Mouse (Mus musculus) gonadal fat pad, adult 2 months (tissue): ENCODE results near the gene Nek9. TPM values are rescaled to one million over a fixed set of nuclear protein-coding genes. Genes with fewer than 3 reads are reported as not detected.

Experiments used
- DNase-seq: peaks from one replicate; pipeline ENCODE4 v3.0.0-alpha.2; 2012; ENCODE audit warnings: low read depth
- polyA plus RNA-seq: library from polyadenylated mRNA; depleted of rRNA; stranded (reverse); fragments of >200 nt; gene quantifications from 2 replicates; pipeline ENCODE4 v1.2.3, GENCODE M21; 2012; rRNA removed

The Nek9 gene
- polyA plus RNA-seq, 1 experiment, result 36.4 TPM

- no peak for DNase-seq
These were observed 74.6 kb downstream of the Nek9 start for GRCm38 (mm10) chr12:85264531-85264930.

- DNase-seq, result no peak
These were observed 76.0 kb downstream of the Nek9 start for GRCm38 (mm10) chr12:85263190-85263589.

DNA sequence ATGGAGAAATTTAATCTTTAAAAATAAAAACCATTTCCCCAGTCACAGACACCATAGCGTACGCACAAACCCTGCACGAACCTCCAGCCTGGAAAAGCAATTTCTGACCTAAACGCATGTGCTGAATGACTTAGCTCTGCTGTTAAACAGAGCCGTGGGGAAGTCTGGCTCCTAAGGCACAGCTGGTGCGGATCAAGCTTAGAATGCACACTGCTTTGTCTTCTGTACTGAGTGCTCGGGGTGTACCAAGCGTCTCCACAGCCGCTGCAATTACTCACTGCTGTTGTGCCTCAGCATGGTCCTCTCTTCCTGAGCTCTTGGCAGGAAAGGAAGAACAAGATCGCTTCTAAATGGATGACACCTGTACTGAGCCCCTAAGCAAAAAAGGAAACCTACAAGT, 76.7 kb downstream of the Nek9 start:
- DNase-seq, result no peak

DNA sequence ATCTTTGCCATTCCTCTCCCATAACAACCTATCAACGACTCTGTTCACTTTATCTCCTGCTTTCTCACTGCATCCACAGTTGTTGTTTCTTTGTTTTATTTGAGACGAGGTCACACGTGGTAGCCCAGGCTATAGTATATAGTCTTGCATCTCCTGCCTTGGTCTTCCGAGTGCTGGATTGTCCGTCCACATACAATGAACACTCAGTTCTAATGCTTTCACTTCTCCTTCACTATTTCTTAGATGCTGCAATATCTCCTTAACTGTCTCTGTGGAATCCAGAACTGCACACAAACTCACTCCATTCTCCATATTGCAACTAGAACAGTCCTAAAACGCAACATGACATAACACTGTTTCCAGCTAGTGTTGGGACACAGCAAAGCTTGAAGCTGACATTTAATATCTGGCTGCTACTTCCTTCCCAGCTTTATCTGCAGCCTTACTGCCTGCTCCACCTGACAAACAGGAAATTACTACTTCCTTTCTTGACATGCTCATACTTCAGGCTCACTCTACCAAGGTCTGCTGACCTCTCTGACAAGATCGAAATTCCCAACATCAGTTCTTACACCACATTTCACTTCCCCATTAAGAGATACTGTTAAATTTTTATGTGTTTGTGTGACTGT, 82.0 kb downstream of the Nek9 start:
- no peak for DNase-seq

GRCm38 (mm10) chr12:85256074-85256751, 82.9 kb downstream of the Nek9 start:
- no peak for DNase-seq

DNA sequence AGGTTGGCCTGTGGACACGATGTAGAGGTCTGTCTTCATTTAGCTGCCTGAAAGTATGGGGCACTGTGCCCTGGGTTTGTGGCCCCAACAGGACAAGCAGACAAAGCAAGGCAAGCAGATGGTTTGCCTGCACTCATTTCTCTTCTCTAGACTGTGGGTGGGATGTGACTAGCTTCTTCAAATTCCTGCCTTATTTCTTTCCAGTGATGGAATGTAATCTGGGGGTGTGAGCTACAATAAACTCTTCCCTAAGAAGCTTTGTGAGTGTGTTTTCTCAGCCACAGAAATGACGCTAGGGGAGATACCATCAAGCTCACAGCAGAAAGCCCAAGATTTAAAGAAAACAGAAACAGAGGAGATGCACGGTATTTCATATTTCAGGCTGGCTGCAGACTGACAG, 87.1 kb downstream of the Nek9 start:
- no peak for DNase-seq

Other genes starting within 250 kb of the Nek9 start
- gene Prox2, start 228.6 kb downstream of the Nek9 start, polyA plus RNA-seq, result 3.0 and 3.4 TPM in 2 replicates
- 125 and 132 TPM in 2 replicates for gene Dlst, start 228.5 kb downstream of the Nek9 start, polyA plus RNA-seq
- gene Rps6kl1, start 188.1 kb downstream of the Nek9 start, polyA plus RNA-seq, result 1.6 and 1.9 TPM in 2 replicates
- 26.8 and 32.7 TPM in 2 replicates for gene Pgf, start 161.6 kb downstream of the Nek9 start, polyA plus RNA-seq
- gene Eif2b2, start 119.9 kb downstream of the Nek9 start, polyA plus RNA-seq, result 111 and 189 TPM in 2 replicates
- 8.3 and 10.1 TPM in 2 replicates for gene Mlh3, start 68.8 kb downstream of the Nek9 start, polyA plus RNA-seq
- 13.3 and 15.9 TPM in 2 replicates for gene Acyp1, start 50.9 kb downstream of the Nek9 start, polyA plus RNA-seq
- 3.6 and 5.0 TPM in 2 replicates for gene Zc2hc1c, start 50.8 kb downstream of the Nek9 start, polyA plus RNA-seq
- gene Tmed10, start 35.5 kb upstream of the Nek9 start, polyA plus RNA-seq, result 269 and 341 TPM in 2 replicates
- gene Fos, start 134.5 kb upstream of the Nek9 start, polyA plus RNA-seq, result 8.1 and 16.6 TPM in 2 replicates